Mouse (Mus musculus): Measurements from ENCODE around the gene Kpnb1.

Kpnb1 gene

DNA sequence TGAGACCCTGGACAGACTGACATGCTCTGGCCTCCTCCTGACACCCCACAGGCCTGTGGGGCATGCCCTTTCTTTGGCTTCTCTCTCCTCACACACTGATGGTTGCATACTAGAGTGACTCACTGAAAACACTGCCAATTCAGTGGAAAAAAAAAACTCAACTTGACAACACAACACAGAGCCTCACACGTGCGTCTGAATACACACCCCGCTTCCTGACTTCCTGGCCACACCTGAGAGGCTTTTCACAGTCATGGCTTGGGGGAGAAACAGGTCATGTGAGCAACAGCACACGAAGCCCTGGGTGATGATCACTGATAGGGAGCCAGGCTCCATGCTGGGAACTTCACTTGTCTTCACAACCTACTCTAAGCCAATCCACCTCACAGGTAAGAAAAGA is 46.9 kb downstream of the Kpnb1 start:
- no peak for DNase-seq

DNA sequence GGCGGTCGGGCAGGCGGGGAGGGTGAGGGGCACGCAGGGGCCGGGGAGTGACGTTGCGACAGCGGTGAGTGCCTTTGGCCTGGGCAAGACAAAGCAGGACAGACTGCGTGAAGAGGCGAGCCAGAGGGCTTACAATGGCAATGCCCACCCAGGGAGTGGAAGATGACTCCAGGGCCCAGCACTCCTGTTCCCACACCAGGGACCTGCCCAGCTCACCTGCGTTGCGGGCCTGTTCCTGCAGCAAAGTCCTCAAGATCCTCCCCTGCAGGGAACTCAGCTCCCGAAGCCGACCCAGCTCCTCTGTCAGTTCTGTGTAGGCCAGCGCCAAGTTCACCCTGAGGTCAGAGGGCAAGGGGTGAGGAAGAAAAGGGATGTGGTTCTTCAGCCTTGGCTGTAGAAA is 48.4 kb downstream of the Kpnb1 start:
- no peak for DNase-seq

DNA sequence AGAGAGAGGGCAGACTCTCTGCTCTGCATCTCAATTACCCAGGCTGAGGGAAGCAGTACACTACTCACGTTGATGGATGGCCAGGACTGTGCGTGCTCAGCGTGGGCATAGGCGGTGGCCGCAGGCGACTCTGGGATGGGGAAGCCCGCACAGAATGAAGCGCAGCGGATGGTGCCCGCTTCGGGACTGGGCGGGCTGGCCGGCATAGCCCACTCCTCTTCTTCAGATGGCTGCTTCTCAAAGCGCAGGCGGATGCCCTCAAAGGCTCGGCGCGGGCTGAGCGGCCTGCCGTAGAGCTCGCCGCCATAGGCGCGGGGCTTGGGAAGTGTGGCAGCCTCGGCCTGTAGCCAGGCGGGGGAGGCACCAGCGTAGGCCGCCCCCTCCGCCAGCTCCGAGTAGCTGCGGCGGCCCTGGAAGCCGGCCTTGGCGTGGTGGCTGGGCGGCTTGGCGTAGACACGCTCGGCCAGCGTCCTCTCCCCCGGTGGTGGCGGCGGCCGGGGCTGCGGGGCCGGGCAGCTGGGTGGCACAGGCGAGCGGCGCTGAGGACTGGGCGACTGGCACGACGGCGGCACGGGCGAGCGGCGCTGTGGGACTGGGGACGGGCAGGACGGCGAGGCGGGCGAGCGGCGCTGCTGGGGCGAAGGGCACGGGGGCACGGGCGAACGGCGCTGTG is 49.0 kb downstream of the Kpnb1 start:
- DNase-seq: no peak

DNA sequence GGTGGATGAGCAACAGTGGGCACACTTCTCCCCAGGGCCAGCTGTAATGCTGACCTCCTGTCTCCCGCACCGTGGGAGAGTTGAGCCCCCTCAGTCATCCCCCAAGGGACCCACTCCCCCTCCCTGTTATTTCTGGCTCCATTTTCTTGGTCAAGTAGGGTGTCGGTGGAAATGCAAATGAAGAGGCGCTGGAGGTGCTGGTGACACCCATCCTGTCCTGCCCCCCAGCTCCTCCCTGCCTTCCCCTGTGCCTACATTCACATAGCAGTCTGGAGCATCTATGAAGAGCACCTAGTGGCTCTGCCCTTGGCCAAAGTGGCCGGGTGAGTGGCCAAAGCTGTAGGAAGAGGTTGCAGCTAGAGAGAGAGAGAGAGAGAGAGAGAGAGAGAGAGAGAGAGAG is 54.4 kb downstream of the Kpnb1 start:
- DNase-seq: no peak

DNA sequence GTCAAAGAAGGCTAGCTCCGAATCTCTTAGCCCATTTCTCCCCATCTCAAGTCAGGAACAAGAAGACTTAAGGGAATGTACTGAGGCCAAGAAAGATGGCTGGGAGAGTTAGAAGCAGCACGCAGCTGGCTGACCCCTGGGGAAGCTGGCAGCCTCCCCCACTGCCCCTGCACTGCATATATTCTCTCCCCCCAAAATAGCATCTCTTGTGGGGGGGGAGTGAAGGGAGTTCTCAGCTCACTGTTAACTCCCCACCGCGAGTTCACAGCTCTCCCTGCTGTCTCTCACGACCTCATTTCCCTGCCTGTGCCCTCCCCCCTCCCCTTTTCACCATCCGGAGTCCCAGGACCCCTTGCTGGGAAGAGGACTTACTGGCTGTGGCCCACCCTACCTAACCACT is 55.5 kb downstream of the Kpnb1 start:
- no peak for DNase-seq

DNA sequence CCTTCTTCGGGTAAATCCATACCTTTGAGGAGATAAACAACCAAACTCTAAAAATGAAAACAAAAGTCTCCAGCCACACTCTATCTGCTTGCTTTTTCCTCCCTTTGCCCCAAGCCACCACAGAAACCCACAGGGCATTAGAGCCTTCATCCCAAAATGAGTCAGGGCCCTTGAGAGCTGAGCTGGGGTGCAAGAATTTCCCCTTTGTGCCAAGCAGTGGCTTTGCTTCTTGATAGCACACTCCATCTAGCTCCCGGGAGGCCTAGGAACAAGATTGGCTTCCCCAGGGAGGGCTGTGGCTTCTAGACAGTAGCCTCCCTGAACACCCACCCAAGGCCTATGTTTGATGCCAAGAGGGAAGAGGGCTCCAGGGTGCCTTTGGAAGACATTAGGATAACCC is 56.0 kb downstream of the Kpnb1 start:
- no peak for DNase-seq

DNA sequence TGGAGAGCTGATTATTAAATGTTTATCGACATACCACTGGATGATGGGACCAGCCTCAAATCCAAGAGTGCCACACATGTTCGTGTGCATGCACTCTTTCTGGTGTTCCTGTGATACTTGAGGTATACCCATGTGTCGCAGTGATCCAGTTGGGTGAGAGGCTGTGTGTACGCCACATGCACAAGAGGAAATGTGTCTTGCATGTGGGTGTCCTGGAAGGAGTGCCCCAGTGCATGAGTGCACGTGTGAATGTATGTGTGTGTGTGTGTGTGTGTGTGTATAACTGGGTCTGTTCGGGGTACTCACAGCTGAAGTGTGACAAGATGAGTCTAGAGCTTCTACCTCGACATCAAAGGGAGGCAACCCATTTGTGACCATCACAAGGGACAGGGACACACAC is 57.4 kb downstream of the Kpnb1 start:
- no peak for DNase-seq

DNA sequence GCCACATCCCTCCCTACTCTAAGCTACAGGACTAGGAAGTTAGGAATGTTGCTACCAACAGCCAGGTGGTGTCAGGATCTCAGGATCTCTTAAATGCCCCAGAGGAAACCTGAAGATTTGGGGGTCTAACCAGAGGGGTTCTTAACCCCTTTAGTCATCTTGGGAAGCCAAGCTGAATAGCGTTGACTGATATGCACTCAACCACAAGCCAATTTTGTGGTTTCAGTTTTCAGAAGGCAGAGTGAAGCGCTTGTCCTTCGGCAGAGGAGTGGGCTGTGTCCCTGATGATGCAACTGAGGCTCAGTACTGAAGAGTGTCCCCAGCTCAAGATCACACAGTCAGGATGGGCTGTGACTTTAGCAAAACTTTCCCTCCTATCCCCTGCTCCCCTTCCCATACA is 58.7 kb downstream of the Kpnb1 start:
- DNase-seq: no peak

DNA sequence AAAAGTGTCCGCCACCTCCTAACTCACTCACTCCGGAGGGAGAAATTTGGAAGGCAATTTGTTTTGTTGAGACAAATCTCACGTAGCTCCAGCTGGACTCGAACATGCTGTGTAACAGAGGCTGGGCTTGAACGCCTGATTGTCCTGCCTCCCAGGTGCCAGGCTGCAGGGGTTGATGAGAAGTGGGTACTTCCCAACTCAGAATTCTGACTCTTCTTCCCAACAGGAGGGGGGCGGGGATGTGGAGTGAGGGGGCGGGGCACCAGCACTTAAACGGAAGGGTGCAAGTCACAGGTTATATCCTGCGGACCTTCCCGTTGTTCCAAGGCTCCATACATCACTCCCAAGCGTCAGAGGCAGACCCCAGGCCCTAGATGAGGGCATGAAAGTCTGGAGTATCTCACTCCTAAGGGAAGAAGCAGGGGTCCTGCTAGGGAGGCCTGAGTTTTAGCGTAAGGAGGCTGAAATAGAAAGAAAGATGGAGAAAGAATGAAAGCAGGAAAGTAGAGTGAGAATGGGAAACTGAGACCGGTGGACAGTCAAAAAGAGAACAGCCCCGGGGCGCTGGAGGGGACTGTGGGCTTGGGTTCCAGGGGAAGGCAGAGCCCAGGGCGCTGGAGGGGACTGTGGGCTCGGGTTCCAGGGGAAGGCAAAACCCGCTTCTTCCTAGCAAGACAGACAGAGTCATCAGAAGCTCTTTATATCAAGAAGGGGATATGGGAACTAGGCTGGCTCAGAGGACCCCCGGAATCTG is 60.0 kb downstream of the Kpnb1 start:
- DNase-seq: no peak

DNA sequence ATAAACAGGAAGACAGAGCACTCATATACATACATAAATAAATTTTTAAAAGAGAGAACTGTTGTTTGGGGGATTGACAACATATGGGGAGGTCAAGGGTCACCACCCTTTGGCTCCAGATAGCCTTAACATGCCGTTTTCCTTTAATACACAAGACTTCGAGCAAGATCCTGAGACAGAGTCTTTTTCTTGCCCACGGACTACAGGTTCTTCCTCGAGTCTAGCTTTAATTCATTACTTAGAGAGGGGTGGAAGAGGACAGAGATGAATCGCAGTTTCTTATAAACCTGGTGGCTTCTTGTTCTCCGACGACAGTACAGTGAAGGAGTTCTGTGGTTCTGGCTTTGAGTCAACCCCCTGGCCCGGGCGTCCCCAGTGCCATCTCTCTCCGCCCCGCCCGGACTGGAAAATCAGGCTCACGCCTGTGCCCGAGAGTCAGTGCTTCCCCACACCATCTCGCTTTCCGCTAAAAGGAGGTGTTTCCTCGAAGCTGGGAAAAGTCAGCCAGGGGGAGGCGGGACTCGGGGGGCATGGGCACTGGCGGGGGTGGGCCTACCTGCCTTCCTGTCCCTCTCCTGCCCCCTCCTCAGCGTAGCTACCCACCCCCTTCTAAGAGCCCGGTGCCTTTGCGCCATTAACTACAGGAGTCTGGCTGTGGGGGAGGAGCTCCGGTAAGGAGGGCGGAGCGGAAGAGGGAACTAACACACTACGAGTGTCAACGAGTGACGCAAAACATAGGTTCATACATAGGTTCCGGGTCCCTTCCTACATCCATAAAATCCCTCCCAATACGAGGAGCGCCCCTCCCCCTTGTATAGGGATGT is 60.8 kb downstream of the Kpnb1 start:
- peak; percentile 38 for DNase-seq

DNA sequence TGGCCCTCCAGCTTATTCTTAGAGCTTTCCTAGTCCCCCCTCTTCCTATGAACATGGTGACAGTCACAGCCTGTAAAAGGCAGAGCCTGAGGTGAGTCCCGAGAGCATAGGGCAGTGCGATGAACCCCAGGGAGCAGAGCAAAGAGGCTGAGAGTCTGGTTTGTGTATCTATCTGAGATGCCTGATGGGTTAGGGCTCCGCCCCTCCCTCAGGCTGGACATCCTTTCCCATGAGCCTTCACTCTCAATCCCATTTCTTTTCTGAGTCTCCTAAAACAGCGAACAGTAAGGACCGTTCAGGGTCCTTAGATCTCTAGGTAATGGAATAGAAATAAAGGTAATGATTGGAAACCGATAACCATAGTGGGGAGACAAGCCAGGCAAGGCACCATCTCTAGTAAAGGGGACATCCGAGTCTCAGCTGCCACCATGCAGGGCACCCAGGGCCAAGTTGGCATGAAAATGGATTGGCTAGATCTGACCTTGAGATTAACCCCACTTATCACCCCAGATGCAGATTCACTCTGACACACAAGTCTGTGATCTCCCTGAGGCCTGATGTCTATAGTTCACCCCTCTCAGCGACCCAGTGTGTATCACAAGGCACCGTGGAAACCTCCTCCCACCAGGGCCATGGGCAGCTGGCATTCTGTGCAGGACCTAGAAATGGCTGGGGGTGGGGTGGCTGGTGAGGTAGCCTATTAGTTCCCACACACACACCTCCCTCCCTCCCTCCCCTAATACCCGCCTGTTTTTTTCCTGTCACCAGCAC is 63.2 kb downstream of the Kpnb1 start:
- DNase-seq: no peak

DNA sequence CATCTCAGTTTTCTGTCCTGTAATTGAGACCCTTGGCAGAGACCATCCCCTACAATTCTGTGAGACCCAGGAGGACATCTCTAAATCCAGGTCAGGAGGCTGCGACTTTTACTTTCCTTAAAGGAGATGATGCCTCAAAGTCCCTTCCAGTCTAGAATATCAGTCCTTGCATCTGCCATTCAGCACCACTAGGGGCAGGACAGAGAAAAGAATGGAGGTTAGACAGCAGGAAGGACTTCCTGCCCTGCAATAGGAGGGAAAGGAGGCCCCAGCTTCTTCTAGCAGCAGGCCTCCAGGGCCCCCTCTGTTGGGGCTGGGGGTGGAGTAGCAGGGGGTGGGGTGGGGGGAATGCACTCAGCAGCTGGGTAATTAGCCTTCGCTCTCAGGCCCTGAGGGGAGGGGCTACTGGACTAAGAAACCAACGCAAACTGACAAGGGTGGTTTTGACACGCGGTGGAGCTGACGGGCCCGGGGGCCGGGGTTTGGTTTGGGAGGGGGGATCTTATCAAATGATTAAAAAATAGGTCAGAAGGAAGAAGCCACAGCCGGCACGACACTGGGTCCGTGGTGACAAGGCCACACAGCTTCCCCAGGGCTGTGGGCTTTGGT is 64.3 kb downstream of the Kpnb1 start:
- DNase-seq: no peak

DNA sequence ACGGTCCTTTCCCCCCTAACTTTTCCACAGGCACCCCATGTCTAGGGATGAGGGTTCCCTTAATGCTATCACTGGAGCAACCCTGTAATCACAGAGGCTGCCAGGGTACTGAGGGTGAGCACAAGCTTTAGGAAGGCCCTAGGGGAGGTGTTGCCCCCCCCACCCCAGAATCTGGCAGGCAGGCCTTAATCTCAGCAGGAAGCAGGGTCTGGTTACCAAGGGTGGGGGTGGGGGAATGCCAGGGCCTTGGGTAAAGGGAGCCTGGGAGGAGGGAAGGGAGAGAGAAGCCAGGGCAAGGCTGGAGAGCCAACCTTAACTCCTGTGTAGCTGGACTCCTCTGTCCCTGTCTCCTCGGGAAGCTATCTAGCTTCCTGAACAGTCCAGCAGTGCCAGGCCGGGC is 67.0 kb downstream of the Kpnb1 start:
- no peak for DNase-seq

DNA sequence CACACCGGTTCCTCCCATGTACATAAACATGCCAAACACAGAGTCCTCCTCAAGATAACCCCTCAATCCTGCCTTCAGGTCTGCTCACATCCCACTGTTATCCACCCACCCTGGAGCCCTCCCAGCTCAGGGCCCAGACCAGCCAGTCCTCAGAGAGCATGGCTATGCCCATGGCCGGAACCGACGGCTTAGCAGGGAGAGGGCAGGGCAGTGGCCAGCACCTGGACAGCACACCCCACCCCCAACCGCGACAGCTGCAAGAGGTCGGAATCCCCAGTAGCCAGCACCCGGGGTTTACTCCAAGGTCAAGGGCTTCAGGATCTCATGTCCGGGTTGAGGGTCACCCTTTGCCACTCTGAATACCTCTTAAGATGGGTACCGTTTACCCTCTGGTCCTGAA is 67.5 kb downstream of the Kpnb1 start:
- no peak for DNase-seq

DNA sequence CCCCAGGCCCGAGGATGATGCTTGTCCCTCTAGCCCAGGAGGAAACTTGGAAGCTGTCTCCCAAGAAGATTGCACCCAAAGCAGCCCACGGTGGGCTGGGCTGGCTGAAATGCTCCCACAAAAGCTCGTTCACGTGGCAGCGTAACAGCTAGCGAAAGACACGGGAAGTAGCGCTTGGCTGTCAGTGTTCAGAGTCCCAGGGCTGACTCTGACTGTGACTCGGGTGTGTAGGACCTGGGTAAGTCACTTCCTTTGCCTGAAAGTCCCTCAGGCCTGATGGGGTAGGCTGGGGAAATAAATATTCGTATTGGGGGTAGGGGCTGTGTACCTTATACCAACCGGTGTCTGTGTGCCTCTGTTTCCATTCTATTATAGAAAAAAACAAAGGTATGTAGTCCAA is 71.9 kb downstream of the Kpnb1 start:
- DNase-seq: no peak

DNA sequence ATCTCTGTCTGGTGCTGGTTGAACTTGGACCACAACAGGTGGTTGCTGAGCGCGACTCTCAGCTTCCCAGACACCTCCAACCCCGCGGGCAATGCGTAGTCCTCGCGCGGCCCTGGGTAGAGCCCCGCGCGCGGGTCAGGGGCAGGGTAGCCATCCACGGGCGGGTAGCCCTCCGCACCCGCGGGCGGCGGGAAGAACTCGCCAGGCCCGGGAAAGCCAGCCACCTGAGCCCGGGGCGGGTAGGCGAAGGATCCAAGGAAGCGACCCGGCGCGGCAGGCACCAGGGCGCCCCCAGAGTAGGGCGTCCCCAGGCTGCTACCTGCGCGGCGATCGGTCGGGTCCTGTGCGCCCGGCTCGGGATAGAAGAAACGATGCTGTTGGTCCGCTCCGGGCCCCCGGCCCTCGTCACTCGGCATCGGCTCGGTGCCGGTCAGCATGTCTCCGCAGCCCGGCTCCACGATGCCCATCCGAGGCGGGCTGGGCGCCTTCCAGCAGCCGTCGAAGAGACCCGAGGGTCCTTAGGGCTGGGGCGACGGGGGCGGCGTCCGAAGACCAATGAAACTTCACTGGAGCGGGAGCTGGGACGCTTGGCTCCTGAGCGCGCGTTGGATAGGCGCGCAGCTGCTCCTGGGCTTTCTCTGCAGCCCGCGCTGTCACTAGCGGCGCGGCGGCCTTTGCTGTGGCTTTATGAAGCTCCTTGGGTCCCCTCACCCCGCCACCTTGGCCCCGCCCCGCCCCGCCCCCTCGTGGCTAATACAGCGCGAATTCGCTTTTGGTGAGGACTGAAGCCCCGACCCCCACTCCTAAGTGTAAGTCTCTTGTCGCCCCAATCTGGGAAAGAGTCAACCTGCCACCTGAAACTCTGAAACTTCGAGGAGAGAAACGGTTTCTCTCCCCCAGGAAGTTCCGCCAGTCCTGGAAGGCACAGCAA is 72.7 kb downstream of the Kpnb1 start, which contains the start of gene Tbx21:
Tbx21 (minus strand) TSS at position 661 of the 931 bp plus-strand sequence.
- no peak for DNase-seq

DNA sequence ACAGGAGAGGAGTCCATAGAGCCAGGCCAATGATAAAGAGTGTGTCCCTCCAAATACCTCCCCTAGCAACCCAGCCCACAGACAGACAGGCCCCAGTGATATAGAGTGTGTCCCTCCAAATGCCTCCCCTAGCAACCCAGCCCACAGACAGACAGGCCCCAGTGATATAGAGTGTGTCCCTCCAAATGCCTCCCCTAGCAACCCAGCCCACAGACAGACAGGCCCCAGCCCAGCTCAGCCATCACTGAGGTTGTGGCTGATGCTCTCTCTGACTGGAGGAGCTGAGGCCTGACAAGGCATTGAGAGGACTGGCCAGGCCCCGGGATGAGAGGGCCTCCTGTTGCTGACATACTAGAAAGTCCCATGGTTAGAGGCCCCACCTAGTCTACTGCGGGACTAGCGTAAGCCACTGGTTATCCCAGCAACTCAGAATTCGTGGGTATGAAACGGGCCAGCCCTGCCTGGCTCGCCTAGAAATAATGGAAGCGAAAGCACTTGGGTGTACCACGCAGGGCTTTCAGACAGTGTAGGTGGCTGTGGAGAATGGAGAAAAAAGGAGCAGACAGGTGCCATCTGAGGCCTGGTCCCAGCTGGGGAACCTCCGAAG is 75.1 kb downstream of the Kpnb1 start:
- no peak for DNase-seq
